Mouse (Mus musculus) lung, adult 2 months (tissue): ENCODE data around the gene Gm21970.

Experiments
- CTCF ChIP-seq: fragments of 200-500 bp; IDR thresholded peaks from 2 replicates; pipeline ENCODE4 v1.5.1; 2011; ENCODE audit warnings: mild to moderate bottlenecking, low read length, control low read depth; ENCODE audit not compliant: insufficient read depth
- POLR2A ChIP-seq: fragments of 200-500 bp; IDR thresholded peaks from 2 replicates; pipeline ENCODE4 v1.6.1; 2011; ENCODE audit warnings: low read depth, mild to moderate bottlenecking, control low read depth, low read length, borderline replicate concordance; ENCODE audit errors: extremely low read depth

DNA sequence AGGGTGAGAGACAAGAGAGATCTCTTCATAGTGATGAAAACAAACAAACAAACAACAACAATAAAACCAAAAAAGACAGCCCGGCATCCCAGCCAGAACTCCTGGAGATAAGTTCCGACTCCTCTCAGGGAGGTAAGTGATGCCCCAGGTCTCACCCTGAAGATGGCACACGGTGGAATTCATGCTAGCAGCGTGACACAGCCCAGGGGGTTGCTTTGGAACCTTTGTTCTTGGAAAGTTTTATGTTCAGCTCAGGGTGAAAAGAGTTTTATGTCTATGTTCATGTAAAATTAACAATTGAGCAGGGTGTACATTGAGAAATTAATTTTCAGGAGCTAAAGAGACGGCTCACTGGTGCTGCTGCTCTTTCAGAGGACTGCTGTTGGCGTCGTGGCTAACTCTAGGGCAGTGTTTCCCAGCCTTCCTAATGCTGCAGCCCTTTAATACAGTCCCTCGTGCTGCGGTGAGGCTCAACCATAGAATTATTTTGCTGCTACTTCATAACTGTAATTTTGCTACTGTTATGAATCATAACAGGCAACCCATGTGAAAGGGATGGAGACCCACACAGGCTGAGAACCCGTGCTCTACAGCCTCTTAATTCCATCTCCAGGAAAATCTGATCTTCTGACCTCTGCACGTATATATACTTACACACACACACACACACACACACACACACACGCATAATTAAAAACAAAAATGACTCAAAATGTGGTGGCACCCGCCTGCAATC, 74.2 kb downstream of the Gm21970 start:
- no peak for TF ChIP-seq POLR2A
- TF ChIP-seq CTCF, result no peak
